Mouse (Mus musculus) small intestine, adult 2 months (tissue): ENCODE data around the gene Haao.

Source experiments
- CTCF ChIP-seq: fragments of 200-500 bp; IDR thresholded peaks from 2 replicates; pipeline ENCODE4 v1.5.1; 2012; ENCODE audit warnings: low read depth, mild to moderate bottlenecking, control low read depth, inconsistent platforms, low read length, moderate library complexity, mixed read lengths; ENCODE audit not compliant: insufficient replicate concordance, insufficient read length; ENCODE audit errors: extremely low read depth
- POLR2A ChIP-seq: fragments of 200-500 bp; IDR thresholded peaks from 2 replicates; pipeline ENCODE4 v1.6.1; 2012; ENCODE audit warnings: low read depth, mild to moderate bottlenecking, control low read depth, inconsistent platforms, low read length, moderate library complexity

- TF ChIP-seq POLR2A (no peak), CTCF (no peak)
Observed at GRCm38 (mm10) chr17:83803987-83804386, 43.8 kb downstream of the Haao start.
